Mouse (Mus musculus): ENCODE measurements around the gene Abca3.

Gene Abca3

GRCm38 (mm10) chr17:24351760-24352357, at the start of gene Abca3:
Gene Abca3, plus strand, starts transcription at chr17:24351950.
- peak; percentile 94 for DNase-seq (ENCODE audit: low read depth)

- peak; percentile 22 for DNase-seq (ENCODE audit: low read depth)
Observed at GRCm38 (mm10) chr17:24307500-24307899, 44.2 kb upstream of the Abca3 start.

- DNase-seq (ENCODE audit: low read depth): no peak
Observed at GRCm38 (mm10) chr17:24320826-24321225, 30.9 kb upstream of the Abca3 start.

- DNase-seq (ENCODE audit: low read depth): no peak
Observed at GRCm38 (mm10) chr17:24325051-24325450, 26.7 kb upstream of the Abca3 start.

GRCm38 (mm10) chr17:24327656-24328055, 24.1 kb upstream of the Abca3 start:
- DNase-seq (ENCODE audit: low read depth): no peak

- DNase-seq (ENCODE audit: low read depth): no peak
Observed at GRCm38 (mm10) chr17:24344672-24345071, 7.1 kb upstream of the Abca3 start.

- DNase-seq (ENCODE audit: low read depth): no peak
Observed at GRCm38 (mm10) chr17:24346831-24347230, 4.9 kb upstream of the Abca3 start.

GRCm38 (mm10) chr17:24349176-24349575, 2.6 kb upstream of the Abca3 start:
- DNase-seq (ENCODE audit: low read depth): no peak

- peak; percentile 17 for DNase-seq (ENCODE audit: low read depth)
Observed at GRCm38 (mm10) chr17:24350926-24351759, 607 bp upstream of the Abca3 start, which contains the start of gene Abca17. Gene Abca17, minus strand, starts transcription at chr17:24351068.

GRCm38 (mm10) chr17:24352370-24353194, 832 bp downstream of the Abca3 start:
- DNase-seq (ENCODE audit: low read depth): peak; percentile 29

- peak; percentile 48 for DNase-seq (ENCODE audit: low read depth)
Observed at GRCm38 (mm10) chr17:24353960-24354359, 2.2 kb downstream of the Abca3 start.

- peak; percentile 11 for DNase-seq (ENCODE audit: low read depth)
Observed at GRCm38 (mm10) chr17:24355284-24355683, 3.5 kb downstream of the Abca3 start.

- DNase-seq (ENCODE audit: low read depth): no peak
Observed at GRCm38 (mm10) chr17:24359006-24359405, 7.3 kb downstream of the Abca3 start.

GRCm38 (mm10) chr17:24359903-24360302, 8.2 kb downstream of the Abca3 start:
- no peak for DNase-seq (ENCODE audit: low read depth)

GRCm38 (mm10) chr17:24360841-24361240, 9.1 kb downstream of the Abca3 start:
- no peak for DNase-seq (ENCODE audit: low read depth)

GRCm38 (mm10) chr17:24361291-24361690, 9.5 kb downstream of the Abca3 start:
- no peak for DNase-seq (ENCODE audit: low read depth)

- no peak for DNase-seq (ENCODE audit: low read depth)
Observed at GRCm38 (mm10) chr17:24362527-24362926, 10.8 kb downstream of the Abca3 start.

GRCm38 (mm10) chr17:24364461-24364860, 12.7 kb downstream of the Abca3 start:
- no peak for DNase-seq (ENCODE audit: low read depth)

- DNase-seq (ENCODE audit: low read depth): no peak
Observed at GRCm38 (mm10) chr17:24365863-24366262, 14.1 kb downstream of the Abca3 start.

- no peak for DNase-seq (ENCODE audit: low read depth)
Observed at GRCm38 (mm10) chr17:24375094-24375712, 23.5 kb downstream of the Abca3 start.

GRCm38 (mm10) chr17:24375886-24376285, 24.1 kb downstream of the Abca3 start:
- no peak for DNase-seq (ENCODE audit: low read depth)

- DNase-seq (ENCODE audit: low read depth): no peak
Observed at GRCm38 (mm10) chr17:24378496-24378895, 26.7 kb downstream of the Abca3 start.

All from c-Kit-positive CD71-positive TER-119-negative erythroid progenitor cells, embryonic 14.5 days (primary cell).